Mouse (Mus musculus) adrenal gland, postnatal 36 days (tissue): Measurements from ENCODE around the gene Lrrk1. TPM values are rescaled to one million over a fixed set of nuclear protein-coding genes. Genes with fewer than 3 reads are reported as not detected.

Source experiments
- DNase-seq, 2 experiments: peaks; one replicate each; pipeline ENCODE4 v3.0.0; 2021; ENCODE audit warnings: mixed read lengths in 1 of 2
- total RNA-seq, 2 experiments: library from RNA; stranded (reverse); gene quantifications; 2 replicates each; pipeline ENCODE4 v1.2.3; 2021

Lrrk1 gene
- total RNA-seq, 2 experiments from 2014 or later = 15.3 to 15.5 TPM

DNA sequence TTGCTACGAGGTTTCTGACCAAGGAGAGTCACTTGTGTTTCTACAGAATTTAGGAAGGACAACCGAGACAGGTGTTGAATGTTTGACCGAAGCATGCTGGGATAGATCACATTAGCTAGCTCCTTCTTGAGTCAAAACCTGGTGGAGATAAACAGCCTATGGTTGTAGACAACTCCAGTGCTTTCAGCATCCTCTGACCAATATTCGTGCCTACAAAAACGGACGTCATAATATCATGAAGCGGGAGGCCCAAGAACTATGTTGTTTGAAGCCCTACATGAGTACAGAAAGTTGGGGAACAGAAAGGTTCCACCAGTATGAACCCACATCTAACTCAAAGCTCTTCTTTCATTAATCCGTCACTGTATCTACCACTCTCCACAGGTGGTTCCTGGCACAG is 3.3 kb downstream of the Lrrk1 start:
- no peak for DNase-seq

- no peak for DNase-seq
Measured at GRCm38 (mm10) chr7:66384213-66384612, 3.9 kb downstream of the Lrrk1 start.

- DNase-seq = no peak
Measured at GRCm38 (mm10) chr7:66376560-66376959, 11.6 kb downstream of the Lrrk1 start.

- peak; percentile 16 to 38 for DNase-seq
Measured at GRCm38 (mm10) chr7:66375736-66376135, 12.4 kb downstream of the Lrrk1 start.

GRCm38 (mm10) chr7:66373391-66373790 is 14.8 kb downstream of the Lrrk1 start:
- DNase-seq = no peak

- no peak for DNase-seq
Measured at GRCm38 (mm10) chr7:66370970-66371369, 17.2 kb downstream of the Lrrk1 start.

GRCm38 (mm10) chr7:66369934-66370445 is 18.2 kb downstream of the Lrrk1 start:
- DNase-seq = no peak

GRCm38 (mm10) chr7:66369071-66369933 is 18.8 kb downstream of the Lrrk1 start:
- DNase-seq = peak in 1 of 2 experiments; percentile 18

DNA sequence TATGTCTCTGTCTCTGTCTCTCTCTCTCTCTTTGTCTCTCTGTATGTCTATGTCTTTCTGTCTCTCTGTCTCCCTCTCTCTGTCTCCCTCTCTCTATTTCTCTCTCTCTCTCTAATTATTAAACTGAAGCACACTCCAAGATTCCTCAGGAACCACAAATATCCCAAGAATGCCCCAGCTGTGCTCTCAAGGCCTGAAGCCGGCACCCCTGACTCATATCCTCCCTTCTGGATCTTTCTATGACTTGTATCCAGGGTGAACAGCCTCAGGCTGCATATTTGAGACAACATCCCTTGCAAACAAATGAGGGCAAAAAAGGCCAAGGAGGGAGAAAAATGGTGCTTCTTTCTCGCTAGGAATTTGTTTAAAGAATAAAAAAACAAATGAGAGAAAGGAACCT is 22.2 kb downstream of the Lrrk1 start, which contains the start of gene Gm10974:
Gene Gm10974, plus strand, starts transcription at position 2 of the 400 bp plus-strand sequence.
- peak; percentile 38 to 49 for DNase-seq

GRCm38 (mm10) chr7:66365411-66365810 is 22.7 kb downstream of the Lrrk1 start:
- no peak for DNase-seq

- no peak for DNase-seq
Measured at GRCm38 (mm10) chr7:66364491-66364890, 23.7 kb downstream of the Lrrk1 start.

- peak; percentile 60 to 70 for DNase-seq
Measured at GRCm38 (mm10) chr7:66359044-66359443, 29.1 kb downstream of the Lrrk1 start.

GRCm38 (mm10) chr7:66358461-66358860 is 29.7 kb downstream of the Lrrk1 start:
- DNase-seq = no peak

DNA sequence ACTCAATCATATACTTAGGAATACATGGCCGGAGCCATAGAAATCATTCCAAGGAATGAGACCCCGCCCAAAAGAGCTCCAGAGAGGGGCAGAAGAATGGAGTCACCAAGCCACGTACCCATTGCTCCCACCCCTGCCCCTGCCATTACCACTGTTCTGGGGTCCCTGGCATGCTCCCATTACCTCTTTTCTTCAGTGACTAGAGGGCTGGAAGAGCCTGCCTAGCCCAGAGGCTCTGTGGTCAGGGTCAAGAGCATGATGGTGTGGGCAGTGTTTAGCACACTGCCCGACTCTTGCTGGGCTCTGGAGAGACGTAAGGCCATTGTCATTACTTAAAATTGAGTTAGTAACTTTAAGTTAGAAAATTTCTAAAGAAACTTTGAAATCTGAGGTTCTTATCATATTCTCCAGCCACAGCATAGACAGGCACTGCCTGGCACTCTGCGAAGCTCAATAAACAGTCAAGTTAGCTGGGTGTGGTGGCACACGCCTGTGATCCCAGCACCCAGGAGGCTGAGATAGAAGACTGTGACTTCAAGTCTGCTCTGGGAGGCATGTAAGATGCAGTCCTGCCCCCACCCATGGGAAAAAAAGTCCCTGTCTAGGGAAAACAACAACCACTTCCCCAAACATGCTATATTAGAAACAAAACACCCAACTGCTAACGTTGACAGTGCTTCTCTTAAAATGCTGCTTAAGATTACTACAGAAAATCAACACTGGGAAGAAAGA is 32.2 kb downstream of the Lrrk1 start:
- DNase-seq = no peak

GRCm38 (mm10) chr7:66354911-66355310 is 33.2 kb downstream of the Lrrk1 start:
- no peak for DNase-seq

DNA sequence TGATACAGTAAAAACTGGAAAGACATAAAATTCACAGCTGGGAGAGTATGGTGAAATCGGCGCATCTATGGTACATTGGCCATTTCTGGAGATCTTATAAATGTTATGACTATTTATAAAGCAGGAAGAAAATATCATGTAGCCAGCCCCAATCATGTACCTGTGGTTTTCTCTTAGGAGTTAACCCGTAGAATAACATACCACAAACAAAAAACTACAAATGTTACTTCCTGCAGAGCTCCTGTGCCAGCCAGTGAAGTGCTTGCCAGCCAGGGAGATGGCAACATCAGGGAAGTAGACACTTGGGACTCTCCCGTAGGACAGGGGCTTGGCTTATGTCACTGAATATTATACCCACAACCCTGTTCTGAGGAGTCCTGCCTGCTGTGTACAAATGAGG is 37.1 kb downstream of the Lrrk1 start:
- DNase-seq = no peak

GRCm38 (mm10) chr7:66349670-66350069 is 38.5 kb downstream of the Lrrk1 start:
- DNase-seq = no peak

GRCm38 (mm10) chr7:66348588-66348987 is 39.6 kb downstream of the Lrrk1 start:
- no peak for DNase-seq

GRCm38 (mm10) chr7:66346959-66347663 is 41.0 kb downstream of the Lrrk1 start:
- DNase-seq = no peak

DNA sequence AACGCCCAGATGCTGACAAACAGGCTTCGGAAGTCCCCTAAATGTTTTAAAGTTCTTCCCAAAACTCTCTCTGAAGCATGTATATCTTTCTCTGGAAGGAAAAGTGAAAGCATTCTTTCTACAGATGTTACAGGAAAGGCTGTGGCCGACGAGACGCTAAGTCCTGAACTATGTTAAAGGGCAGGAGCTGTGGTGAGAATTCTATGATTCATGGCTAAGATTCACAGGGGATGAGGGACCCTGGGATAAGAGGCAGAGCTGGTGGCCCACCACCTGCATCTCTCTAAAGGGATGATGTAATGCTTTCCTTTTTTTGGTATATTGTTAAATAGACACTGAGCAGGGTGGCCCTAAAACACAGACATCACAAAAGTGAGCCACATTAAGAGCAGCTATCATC is 44.8 kb downstream of the Lrrk1 start:
- DNase-seq = no peak

GRCm38 (mm10) chr7:66342831-66343230 is 45.3 kb downstream of the Lrrk1 start:
- DNase-seq = no peak

GRCm38 (mm10) chr7:66342323-66342722 is 45.8 kb downstream of the Lrrk1 start:
- DNase-seq = peak; percentile 67 to 72
